Mouse (Mus musculus) heart, postnatal 0 days (tissue): ENCODE measurements around the gene Epb41l4b.

Experiments used
- CTCF ChIP-seq: IDR thresholded peaks from 2 replicates; pipeline ENCODE4 v1.5.1; 2016; ENCODE audit warnings: antibody characterized with exemption, control low read depth, low read depth
- EP300 ChIP-seq: IDR thresholded peaks from 2 replicates; pipeline ENCODE4 v1.6.1; 2016; ENCODE audit warnings: antibody characterized with exemption, low read depth

GRCm38 (mm10) chr4:57049281-57049921, 93.8 kb downstream of the Epb41l4b start:
- no peak for TF ChIP-seq CTCF
- no peak for TF ChIP-seq EP300
